Mouse (Mus musculus): ENCODE data around the gene Gsdme. TPM values are rescaled to one million over a fixed set of nuclear protein-coding genes. Genes with fewer than 3 reads are reported as not detected.
A peak's percentile ranks its signal among the peaks of the same experiment; 100 is the strongest.

Gsdme gene
- total and polyA plus RNA-seq, 3 experiments: 0.27 to 1.5 TPM; not detected in 1

DNA sequence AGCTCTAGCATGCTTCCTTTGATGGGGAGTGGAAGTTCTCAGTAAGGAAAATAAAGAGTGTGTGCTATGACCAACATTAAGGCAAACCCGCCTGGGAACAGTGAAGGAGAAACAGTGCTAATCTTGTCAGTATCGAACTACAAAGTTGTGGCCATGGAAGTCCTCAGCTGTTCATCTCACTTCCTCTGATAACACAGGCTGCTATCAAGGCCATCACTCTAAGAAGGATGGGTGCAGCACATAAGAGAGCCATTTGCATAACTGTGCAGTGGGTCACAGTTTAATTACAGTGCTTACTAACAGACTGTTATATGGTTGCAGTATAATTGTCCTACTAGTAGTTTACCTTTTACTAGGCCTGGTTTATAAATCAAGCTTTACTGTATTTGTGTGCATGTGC lies 23.8 kb downstream of the Gsdme start:
- peaks cover 0 to 49% of the 10 kb centered on the region in 2 experiments; a peak in 2 of 4 replicates for H3K36me3 ChIP-seq (ENCODE audit: control insufficient read depth in 1 of 2, insufficient read depth in 2 of 2, low read length in 2 of 2)
- peak overlapping the region in 1 of 2 experiments; percentile 32; a peak in 1 of 4 replicates for H3K4me3 ChIP-seq (ENCODE audit: control insufficient read depth in 1 of 2, insufficient read depth in 1 of 2, low read depth in 2 of 2, low read length in 2 of 2)
- H3K27me3 ChIP-seq (ENCODE audit: control insufficient read depth in 1 of 2, insufficient read depth in 2 of 2, low read length in 2 of 2): no peaks in the 10 kb centered on the region
- TF ChIP-seq SIN3A (IDR thresholded peaks at IDR 0.05; ENCODE audit: low read length) (peak; percentile 55), EP300 (IDR thresholded peaks at IDR 0.05; ENCODE audit: low read depth in 1 of 2, low read length in 2 of 2) (peak; percentile 77 to 80), POLR2A (IDR thresholded peaks at IDR 0.05; ENCODE audit: control insufficient read depth in 1 of 2, insufficient read depth in 1 of 2, low read depth in 1 of 2, low read length in 2 of 2, poor library complexity in 1 of 2) (no peak), TAL1 (IDR thresholded peaks at IDR 0.05; ENCODE audit: low read length) (no peak; the same call in 1 of the 2 replicates), MXI1 (IDR thresholded peaks at IDR 0.05; ENCODE audit: low read depth, low read length) (no peak), MEF2A (IDR thresholded peaks at IDR 0.05; ENCODE audit: extremely low read depth, insufficient replicate concordance, low read depth, low read length, poor library complexity, severe bottlenecking) (no peak), USF2 (IDR thresholded peaks at IDR 0.05; ENCODE audit: borderline replicate concordance in 1 of 2, insufficient read depth in 1 of 2, low read depth in 1 of 2, low read length in 2 of 2) (no peak), USF1 (IDR thresholded peaks at IDR 0.05; ENCODE audit: low read depth, low read length) (no peak), POLR2AphosphoS5 (IDR thresholded peaks at IDR 0.05; ENCODE audit: borderline replicate concordance, low read depth, low read length) (no peak), MYC (IDR thresholded peaks at IDR 0.05; ENCODE audit: low read depth, low read length) (0 out of 2 replicates have a peak, but pooled peaks have one; percentile 8), MAX (IDR thresholded peaks at IDR 0.05; ENCODE audit: low read length) (no peak; the same call in 1 of the 2 replicates), KAT2A (conservative IDR thresholded peaks at IDR 0.05; ENCODE audit: low read depth, low read length) (no peak), SMC3 (IDR thresholded peaks at IDR 0.05; ENCODE audit: low read depth, low read length) (no peak), RCOR1 (IDR thresholded peaks at IDR 0.05; ENCODE audit: low read depth, low read length) (peak; percentile 45; the same call in 1 of the 2 replicates), CHD1 (IDR thresholded peaks at IDR 0.05; ENCODE audit: low read depth, low read length) (no peak), ZNF384 (IDR thresholded peaks at IDR 0.05; ENCODE audit: low read depth, low read length) (no peak), TCF12 (IDR thresholded peaks at IDR 0.05; ENCODE audit: low read depth, low read length) (peak; percentile 77), CHD2 (IDR thresholded peaks at IDR 0.05; ENCODE audit: low read length) (no peak), GATA1 (IDR thresholded peaks at IDR 0.05; ENCODE audit: low read depth, low read length) (peak; percentile 91), POLR2AphosphoS2 (IDR thresholded peaks at IDR 0.05; ENCODE audit: low read length) (no peak), MAFK (IDR thresholded peaks at IDR 0.05; ENCODE audit: borderline replicate concordance, low read depth, low read length) (no peak), CTCF (IDR thresholded peaks at IDR 0.05 in 2 of 3, conservative IDR thresholded peaks at IDR 0.05 in 1 of 3; ENCODE audit: control insufficient read depth in 1 of 3, insufficient read depth in 1 of 3, low read depth in 2 of 3, low read length in 3 of 3, poor library complexity in 1 of 3, severe bottlenecking in 1 of 3) (no peak), GABPA (IDR thresholded peaks at IDR 0.05; ENCODE audit: low read depth, low read length) (no peak), ETS1 (IDR thresholded peaks at IDR 0.05; ENCODE audit: low read depth, low read length) (peak; percentile 99), E2F4 (IDR thresholded peaks at IDR 0.05; ENCODE audit: borderline replicate concordance, low read depth, low read length) (no peak), ELF1 (IDR thresholded peaks at IDR 0.05; ENCODE audit: low read depth, low read length) (no peak), ZMIZ1 (IDR thresholded peaks at IDR 0.05; ENCODE audit: low read depth, low read length) (no peak), HCFC1 (IDR thresholded peaks at IDR 0.05; ENCODE audit: low read depth, low read length) (no peak), MYB (IDR thresholded peaks at IDR 0.05; ENCODE audit: low read depth, low read length) (no peak), NELFE (IDR thresholded peaks at IDR 0.05; ENCODE audit: low read depth, low read length) (no peak), TBP (IDR thresholded peaks at IDR 0.05; ENCODE audit: low read depth, low read length) (no peak), BHLHE40 (IDR thresholded peaks at IDR 0.05; ENCODE audit: borderline replicate concordance, low read depth, low read length) (0 out of 2 replicates have a peak, but pooled peaks have one; percentile 10), ZKSCAN1 (IDR thresholded peaks at IDR 0.05; ENCODE audit: low read depth, low read length) (no peak), MAZ (IDR thresholded peaks at IDR 0.05; ENCODE audit: low read depth, low read length) (no peak), NRF1 (IDR thresholded peaks at IDR 0.05; ENCODE audit: insufficient read depth, low read depth, low read length, poor library complexity, severe bottlenecking) (no peak)
- peak overlapping the region; percentile 71 for H3K27ac ChIP-seq (ENCODE audit: control insufficient read depth, low read depth, low read length)
- no peaks in the 10 kb centered on the region for H3K9me3 ChIP-seq (replicated peaks; ENCODE audit: insufficient read depth, low read length)
- H3K9ac ChIP-seq (ENCODE audit: control insufficient read depth, low read depth, low read length, poor library complexity, severe bottlenecking): no peak overlapping the region
- DNase-seq (ENCODE audit: low read depth, low spot score): peak; percentile 70
- no peaks in the 10 kb centered on the region for H3K79me2 ChIP-seq (ENCODE audit: control insufficient read depth, insufficient read depth, low read length, poor library complexity)
- peaks cover 38 to 49% of the 10 kb centered on the region in 2 experiments for H3K4me1 ChIP-seq (ENCODE audit: control insufficient read depth in 1 of 2, insufficient read depth in 2 of 2, low read length in 2 of 2)

Data from MEL (cell line).